Mouse (Mus musculus) CH12.LX (cell line): ENCODE measurements at regions not wholly inside any gene's neighbourhood (a gene's known extent, or its start where the extent isn't known, plus 50 kb on each side); places are given as distances from the start of the nearest gene placed in this dataset.

Source experiments
- DNase-seq: peaks from one replicate; pipeline ENCODE4 v3.0.0-alpha.2; 2013; ENCODE audit errors: extremely low read depth
- H3K27ac ChIP-seq: 2 replicates; pipeline ENCODE4 v1.5.1; 2012; ENCODE audit warnings: low read depth, mild to moderate bottlenecking, control low read depth, moderate library complexity; ENCODE audit not compliant: insufficient read depth
- H3K27me3 ChIP-seq: replicated peaks from 2 replicates; pipeline ENCODE3; 2012; ENCODE audit warnings: inconsistent platforms
- H3K36me3 ChIP-seq, 2 experiments: replicated peaks in 1 of 2; 2 replicates each; pipeline versions ENCODE3 to v1.6.1; 2012; ENCODE audit warnings: inconsistent platforms in 1 of 2, low read length in 1 of 2, mild to moderate bottlenecking in 1 of 2, mixed read lengths in 1 of 2, moderate library complexity in 1 of 2; ENCODE audit not compliant: control insufficient read depth in 1 of 2, insufficient read depth in 1 of 2
- H3K4me1 ChIP-seq, 2 experiments: 2 replicates each; pipeline ENCODE4 v1.6.1; 2012; ENCODE audit warnings: inconsistent platforms in 1 of 2, moderate library complexity in 1 of 2; ENCODE audit not compliant: insufficient read depth in 2 of 2, control insufficient read depth in 1 of 2
- H3K4me2 ChIP-seq: 2 replicates; pipeline ENCODE4 v1.6.1; 2012; ENCODE audit warnings: low read depth, mild to moderate bottlenecking, control low read depth; ENCODE audit not compliant: poor library complexity, insufficient read depth, severe bottlenecking
- H3K4me3 ChIP-seq, 3 experiments: fragments of 150-350 bp in 1 of 3; sonication (generic) in 1 of 3; replicated peaks in 1 of 3; 2 replicates each; pipeline versions ENCODE3 to v1.5.1; 2011 to 2012; ENCODE audit warnings: low read depth in 2 of 3, low read length in 2 of 3, mild to moderate bottlenecking in 2 of 3, moderate library complexity in 2 of 3, control low read depth in 1 of 3, improper control_type of control experiment in 1 of 3, inconsistent platforms in 1 of 3, mixed read lengths in 1 of 3; ENCODE audit not compliant: poor library complexity in 1 of 3
- H3K79me2 ChIP-seq: replicated peaks from 2 replicates; pipeline ENCODE4 v1.6.1; 2012; ENCODE audit warnings: mild to moderate bottlenecking, moderate library complexity; ENCODE audit not compliant: control insufficient read depth, poor library complexity, insufficient read depth, severe bottlenecking; ENCODE audit errors: extremely low read depth
- H3K9ac ChIP-seq: 2 replicates; pipeline ENCODE4 v1.6.1; 2012; ENCODE audit warnings: low read depth, mild to moderate bottlenecking, control low read depth, moderate library complexity; ENCODE audit not compliant: insufficient read depth
- H3K9me3 ChIP-seq: replicated peaks from 2 replicates; pipeline ENCODE3; 2012; ENCODE audit warnings: low read length, inconsistent platforms, mixed read lengths
- BHLHE40 ChIP-seq: IDR thresholded peaks from 2 replicates; pipeline ENCODE4 v1.6.1; 2011; ENCODE audit warnings: mild to moderate bottlenecking, low read depth, low read length, improper control_type of control experiment
- IRF4 ChIP-seq: IDR thresholded peaks from 2 replicates; pipeline ENCODE4 v1.6.1; 2014; ENCODE audit warnings: low read depth, mild to moderate bottlenecking, inconsistent platforms, low read length, improper control_type of control experiment
- JUN ChIP-seq: IDR thresholded peaks from 2 replicates; pipeline ENCODE4 v1.6.1; 2011; ENCODE audit warnings: low read depth, mild to moderate bottlenecking, low read length, improper control_type of control experiment, moderate library complexity; ENCODE audit not compliant: insufficient read depth
- JUND ChIP-seq: conservative IDR thresholded peaks from 2 replicates; pipeline ENCODE4 v1.6.1; 2011; ENCODE audit warnings: low read depth, low read length, improper control_type of control experiment
- KAT2A ChIP-seq: IDR thresholded peaks from 2 replicates; pipeline ENCODE4 v1.6.1; 2012; ENCODE audit warnings: low read length, improper control_type of control experiment, inconsistent platforms; ENCODE audit not compliant: insufficient replicate concordance
- MAFK ChIP-seq: IDR thresholded peaks from 2 replicates; pipeline ENCODE4 v1.6.1; 2011; ENCODE audit warnings: low read length, improper control_type of control experiment; ENCODE audit not compliant: insufficient replicate concordance
- MEF2A ChIP-seq: IDR thresholded peaks from 2 replicates; pipeline ENCODE4 v1.6.1; 2014; ENCODE audit warnings: low read depth, mild to moderate bottlenecking, inconsistent platforms, low read length, improper control_type of control experiment, borderline replicate concordance
- MYC ChIP-seq: IDR thresholded peaks from 2 replicates; pipeline ENCODE4 v1.6.1; 2011; ENCODE audit warnings: low read depth, mild to moderate bottlenecking, improper control_type of control experiment, low read length
- NRF1 ChIP-seq: IDR thresholded peaks from 2 replicates; pipeline ENCODE4 v1.6.1; 2014; ENCODE audit warnings: low read depth, mild to moderate bottlenecking, inconsistent platforms, low read length, improper control_type of control experiment, moderate library complexity
- POLR2A ChIP-seq: IDR thresholded peaks from 2 replicates; pipeline ENCODE4 v1.6.1; 2011; ENCODE audit warnings: low read depth, mild to moderate bottlenecking, improper control_type of control experiment, low read length
- RAD21 ChIP-seq: IDR thresholded peaks from 2 replicates; pipeline ENCODE4 v1.6.1; 2011; ENCODE audit warnings: low read depth, mild to moderate bottlenecking, low read length, improper control_type of control experiment, moderate library complexity
- SIN3A ChIP-seq: IDR thresholded peaks from 2 replicates; pipeline ENCODE4 v1.6.1; 2012; ENCODE audit warnings: low read length, improper control_type of control experiment, inconsistent platforms
- TBP ChIP-seq: conservative IDR thresholded peaks from 2 replicates; pipeline ENCODE4 v1.6.1; 2011; ENCODE audit warnings: low read depth, low read length, improper control_type of control experiment
- TCF12 ChIP-seq: IDR thresholded peaks from 2 replicates; pipeline ENCODE4 v1.6.1; 2014; ENCODE audit warnings: low read depth, mild to moderate bottlenecking, inconsistent platforms, low read length, improper control_type of control experiment
- UBTF ChIP-seq: IDR thresholded peaks from 2 replicates; pipeline ENCODE4 v1.6.1; 2012; ENCODE audit warnings: low read depth, mild to moderate bottlenecking, inconsistent platforms, low read length, improper control_type of control experiment, moderate library complexity
- ZC3H11A ChIP-seq: IDR thresholded peaks from 2 replicates; pipeline ENCODE4 v1.6.1; 2012; ENCODE audit warnings: low read depth, mild to moderate bottlenecking, inconsistent platforms, low read length, improper control_type of control experiment
- ZNF384 ChIP-seq: IDR thresholded peaks from 2 replicates; pipeline ENCODE4 v1.6.1; 2012; ENCODE audit warnings: low read depth, low read length, improper control_type of control experiment, inconsistent platforms
- dilution Hi-C: fragments of 300-500 bp; cut with MboI; formaldehyde crosslinking; loops from 2 replicates; pipeline ENCODE4 v1.14.3; 2020; ENCODE audit warnings: low sequenced_read_pairs; ENCODE audit not compliant: extremely low pct_unique_long_range_greater_than_20kb, extremely low pct_ligation_motif_present
- in situ Hi-C: fragments of 300-500 bp; cut with MboI; formaldehyde crosslinking; loops from 3 replicates; pipeline ENCODE4 v1.14.3; 2019; ENCODE audit warnings: low sequenced_read_pairs, low pct_ligation_motif_present, low pct_unique_long_range_greater_than_20kb, mixed read lengths

GRCm38 (mm10) chr7:136449286-136449685 lies 445.1 kb upstream of the Mgmt start:
- H3K9ac ChIP-seq = no peak overlapping the region
- no peaks in the 10 kb centered on the region for H3K79me2 ChIP-seq
- peaks cover 87% of the 10 kb centered on the region for H3K27me3 ChIP-seq
- H3K4me3 ChIP-seq = no peak overlapping the region
- TF ChIP-seq POLR2A (no peak), TCF12 (no peak), JUND (no peak)
- TF ChIP-seq, all 38 proteins: peak for 0
- H3K4me2 ChIP-seq = no peak overlapping the region
- no peaks in the 10 kb centered on the region for H3K4me1 ChIP-seq
- no peak for DNase-seq
- peaks cover 2% of the 10 kb centered on the region for H3K9me3 ChIP-seq
- dilution Hi-C loops = no loop called here
- in situ Hi-C loops = no loop called here
- H3K27ac ChIP-seq = no peak overlapping the region
- H3K36me3 ChIP-seq = no peaks in the 10 kb centered on the region

- Histone ChIP-seq H3K9me3 (peaks cover 2% of the 10 kb centered on the region), H3K9ac (no peak overlapping the region), H3K79me2 (no peaks in the 10 kb centered on the region), H3K4me3 (no peak overlapping the region), H3K27ac (no peak overlapping the region), H3K4me1 (no peaks in the 10 kb centered on the region), H3K36me3 (no peaks in the 10 kb centered on the region), H3K4me2 (no peak overlapping the region), H3K27me3 (peaks cover 88% of the 10 kb centered on the region)
- dilution Hi-C loops = no loop called here
- DNase-seq = no peak
- in situ Hi-C loops = no loop called here
- no peak for TF ChIP-seq RAD21
- no peak for TF ChIP-seq NRF1
- no peak for TF ChIP-seq MYC
- TF ChIP-seq ZC3H11A = no peak
- TF ChIP-seq TBP = no peak
- no peak for TF ChIP-seq UBTF
- no peak for TF ChIP-seq JUND
- TF ChIP-seq MAFK = no peak
- TF ChIP-seq SIN3A = no peak
- TF ChIP-seq JUN = no peak
- no peak for TF ChIP-seq ZNF384
Measured at GRCm38 (mm10) chr7:136451672-136452361, 442.6 kb upstream of the Mgmt start.

- peaks cover 88% of the 10 kb centered on the region for H3K27me3 ChIP-seq
- in situ Hi-C loops = no loop called here
- H3K9ac ChIP-seq = no peak overlapping the region
- no peak overlapping the region for H3K4me3 ChIP-seq
- dilution Hi-C loops = no loop called here
- no peak overlapping the region for H3K27ac ChIP-seq
- H3K4me2 ChIP-seq = no peak overlapping the region
- H3K36me3 ChIP-seq = no peaks in the 10 kb centered on the region
- peaks cover 2% of the 10 kb centered on the region for H3K9me3 ChIP-seq
- no peaks in the 10 kb centered on the region for H3K4me1 ChIP-seq
- no peak for DNase-seq
- TF ChIP-seq KAT2A = no peak
- TF ChIP-seq NRF1 = no peak
- no peak for TF ChIP-seq MAFK
- no peak for TF ChIP-seq BHLHE40
- no peak for TF ChIP-seq UBTF
- no peak for TF ChIP-seq MEF2A
- TF ChIP-seq IRF4 = no peak
- no peak for TF ChIP-seq ZC3H11A
- H3K79me2 ChIP-seq = no peaks in the 10 kb centered on the region
Measured at GRCm38 (mm10) chr7:136452561-136452960, 441.9 kb upstream of the Mgmt start.
